23 mouse cellular contexts compared by ENCODE assay signal in the genomic region with DNA sequence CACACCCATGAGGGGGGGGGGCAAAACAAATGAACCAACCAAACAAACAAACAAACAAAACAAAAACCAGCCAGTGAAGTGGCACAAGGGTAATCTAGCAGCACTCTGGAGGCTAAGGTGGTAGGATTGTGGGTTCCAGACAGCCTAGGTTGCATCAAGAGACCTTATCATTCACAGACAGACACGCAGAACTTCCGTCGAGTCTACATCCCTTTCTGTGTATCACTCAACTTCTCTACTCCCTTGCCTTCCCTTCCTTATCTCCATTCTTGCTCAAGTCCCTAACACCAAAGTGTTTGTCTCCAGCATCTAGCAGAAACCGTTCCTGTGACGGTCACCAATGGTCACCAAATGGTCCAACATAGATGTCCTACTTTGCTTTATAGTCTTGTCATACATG. TPM values are rescaled to one million over a fixed set of nuclear protein-coding genes. Genes with fewer than 3 reads are reported as not detected.
DNase-seq lines count a peak whose midpoint lies in the region; ATAC-seq and TF ChIP-seq lines count a peak whose summit lies in the region.
"Had no signal": no experiment of that assay in that cellular context is flagged by ENCODE, and none has a peak within 500 bp of the region (broad histone marks: within the 10 kb centered on the region; RNA-seq: fewer than 3 reads in every experiment).

No protein-coding gene starts in this region.

- H3K27ac ChIP-seq in MEL (ENCODE audit: control insufficient read depth, low read depth, low read length): peak overlapping the region; percentile 27
- H3K27ac ChIP-seq: embryonic facial prominence, embryonic 12.5 days; forebrain, embryonic 12.5 days; heart, embryonic 13.5 days; hindbrain, embryonic 15.5 days had no signal

- peaks cover 0 to 11% of the 10 kb centered on the region in 2 experiments; a peak in 2 of 4 replicates for H3K36me3 ChIP-seq in MEL (ENCODE audit: control insufficient read depth in 1 of 2, insufficient read depth in 2 of 2, low read length in 2 of 2)
- H3K36me3 ChIP-seq: embryonic facial prominence, embryonic 12.5 days; forebrain, embryonic 12.5 days; heart, embryonic 13.5 days; hindbrain, embryonic 15.5 days had no signal

- H3K9ac ChIP-seq in MEL (ENCODE audit: control insufficient read depth, low read depth, low read length, poor library complexity, severe bottlenecking): no peak overlapping the region
- H3K9ac ChIP-seq: embryonic facial prominence, embryonic 12.5 days; forebrain, embryonic 12.5 days; forebrain, postnatal 0 days; heart, embryonic 13.5 days; hindbrain, embryonic 15.5 days had no signal

- no peak for TF ChIP-seq POLR2A in MEL (IDR thresholded peaks at IDR 0.05; ENCODE audit: control insufficient read depth in 1 of 2, insufficient read depth in 1 of 2, low read depth in 1 of 2, low read length in 2 of 2, poor library complexity in 1 of 2)

- TF ChIP-seq EP300 in MEL (IDR thresholded peaks at IDR 0.05; ENCODE audit: low read depth in 1 of 2, low read length in 2 of 2): peak; percentile 78 to 82

- no peak for TF ChIP-seq RAD21 in MEL (IDR thresholded peaks at IDR 0.05; ENCODE audit: low read depth, low read length)

- TF ChIP-seq CTCF in MEL (IDR thresholded peaks at IDR 0.05 in 2 of 3, conservative IDR thresholded peaks at IDR 0.05 in 1 of 3; ENCODE audit: control insufficient read depth in 1 of 3, insufficient read depth in 1 of 3, low read depth in 2 of 3, low read length in 3 of 3, poor library complexity in 1 of 3, severe bottlenecking in 1 of 3): no peak

- H3K79me2 ChIP-seq in MEL (ENCODE audit: control insufficient read depth, insufficient read depth, low read length, poor library complexity): no peaks in the 10 kb centered on the region

- DNase-seq in 416B (ENCODE audit: low read depth): peak; percentile 64
- DNase-seq in MEL (ENCODE audit: low read depth, low spot score): peak; percentile 75
- no peak for DNase-seq in right cerebral cortex, postnatal 36 days (ENCODE audit: low spot score in 2 of 2)
- DNase-seq in adrenal gland, adult 18-20 months (ENCODE audit: low spot score in 2 of 2): no peak
- DNase-seq in adrenal gland, postnatal 14 days: no peak
- DNase-seq: adrenal gland, adult 2 months; adrenal gland, postnatal 36 days; cerebellum, adult 8-10 months; cerebellum, postnatal 14 days; forebrain, postnatal 0 days; gastrocnemius, postnatal 14 days; heart, postnatal 36 days had no signal

- ATAC-seq in granulocyte monocyte progenitor cell, adult 5-6 weeks (replicated peaks; ENCODE audit: poor library complexity, severe bottlenecking): 0 out of 2 replicates have a peak, but pooled peaks have one; percentile 26
- peak; percentile 64 for ATAC-seq in megakaryocyte, adult 5-6 weeks (ENCODE audit: poor library complexity, severe bottlenecking)
- ATAC-seq: activated CD4-positive, CD25-positive, alpha-beta regulatory T cell, adult 4 months; forebrain, postnatal 0 days; Patski had no signal

- peaks cover 0 to 19% of the 10 kb centered on the region in 2 experiments; a peak in 2 of 4 replicates for H3K4me1 ChIP-seq in MEL (ENCODE audit: control insufficient read depth in 1 of 2, insufficient read depth in 2 of 2, low read length in 2 of 2)
- H3K4me1 ChIP-seq: forebrain, embryonic 12.5 days; hindbrain, embryonic 15.5 days had no signal

- no peaks in the 10 kb centered on the region for H3K9me3 ChIP-seq in MEL (replicated peaks; ENCODE audit: insufficient read depth, low read length)
- H3K9me3 ChIP-seq: embryonic facial prominence, embryonic 12.5 days; forebrain, embryonic 12.5 days; heart, embryonic 13.5 days; hindbrain, embryonic 15.5 days had no signal

- H3K4me3 ChIP-seq in MEL (ENCODE audit: control insufficient read depth in 1 of 2, insufficient read depth in 1 of 2, low read depth in 2 of 2, low read length in 2 of 2): no peak overlapping the region
- H3K4me3 ChIP-seq: embryonic facial prominence, embryonic 12.5 days; forebrain, embryonic 12.5 days; heart, embryonic 13.5 days; hindbrain, embryonic 15.5 days had no signal

- no peaks in the 10 kb centered on the region for H3K27me3 ChIP-seq in MEL (ENCODE audit: control insufficient read depth in 1 of 2, insufficient read depth in 2 of 2, low read length in 2 of 2)
- H3K27me3 ChIP-seq: heart, embryonic 13.5 days; hindbrain, embryonic 15.5 days had no signal

TF ChIP-seq in MEL, 35 proteins besides CTCF, POLR2A, EP300 and RAD21:
- TF ChIP-seq RCOR1 (IDR thresholded peaks at IDR 0.05; ENCODE audit: low read depth, low read length) (0 out of 2 replicates have a peak, but pooled peaks have one; percentile 39), ZMIZ1 (IDR thresholded peaks at IDR 0.05; ENCODE audit: low read depth, low read length) (no peak), ZNF384 (IDR thresholded peaks at IDR 0.05; ENCODE audit: low read depth, low read length) (no peak), GATA1 (IDR thresholded peaks at IDR 0.05; ENCODE audit: low read depth, low read length) (peak; percentile 88), JUND (IDR thresholded peaks at IDR 0.05; ENCODE audit: low read depth, low read length) (no peak), SMC3 (IDR thresholded peaks at IDR 0.05; ENCODE audit: low read depth, low read length) (0 out of 2 replicates have a peak, but pooled peaks have one; percentile 7), TAL1 (IDR thresholded peaks at IDR 0.05; ENCODE audit: low read length) (peak; percentile 89), TCF12 (IDR thresholded peaks at IDR 0.05; ENCODE audit: low read depth, low read length) (peak; percentile 82)

RNA-seq across cellular contexts. Expression of a gene that starts 6.5 kb away (rescaled TPM):
- total RNA-seq in MEL (2012; rRNA removed): 0.07 and 0.08 TPM in 2 replicates
- under 1 TPM in 1 of 2 experiments, not detected in 1; 0.29 TPM for polyA plus RNA-seq in MEL (2012; ENCODE audit: insufficient read depth in 1 of 2, insufficient read length in 2 of 2, low read depth in 1 of 2, low replicate concordance in 2 of 2, missing spikeins in 1 of 2)
- total RNA-seq in granulocyte monocyte progenitor cell, adult 5-6 weeks (2014; fragmentation: Nextera tagmentation): 7.6 and 8.3 TPM in 2 replicates
- total RNA-seq in granulocyte monocyte progenitor cell, adult 5-6 weeks (2017): 2.0 and 3.2 TPM in 2 replicates
- total RNA-seq in megakaryocyte, adult 5-6 weeks (2015): 9.1 and 14.3 TPM in 2 replicates
- total RNA-seq in megakaryocyte, adult 5-6 weeks (2017): 1.3 and 2.8 TPM in 2 replicates
- total RNA-seq in adrenal gland, adult 18-20 months (2021): 10 to 100 TPM; 24.6 to 55.6 TPM
- 46.1 and 51.5 TPM in 2 replicates for total RNA-seq in adrenal gland, postnatal 14 days (2021)
- polyA plus RNA-seq: activated CD4-positive, CD25-positive, alpha-beta regulatory T cell, adult 4 months had no signal

RNA-seq across cellular contexts. Expression of a gene that starts 25.7 kb away (rescaled TPM):
- total RNA-seq in MEL (2012; rRNA removed): not detected in 2 replicates
- not detected for polyA plus RNA-seq in MEL (2012; ENCODE audit: insufficient read depth in 1 of 2, insufficient read length in 2 of 2, low read depth in 1 of 2, low replicate concordance in 2 of 2, missing spikeins in 1 of 2)
- not detected in 2 replicates for total RNA-seq in granulocyte monocyte progenitor cell, adult 5-6 weeks (2014; fragmentation: Nextera tagmentation)
- not detected in 2 replicates for total RNA-seq in granulocyte monocyte progenitor cell, adult 5-6 weeks (2017)
- not detected in 2 replicates for total RNA-seq in megakaryocyte, adult 5-6 weeks (2015)
- total RNA-seq in megakaryocyte, adult 5-6 weeks (2017): not detected in 2 replicates
- total RNA-seq in adrenal gland, adult 18-20 months (2021): under 1 TPM in 1 of 2 experiments, not detected in 1; 0.51 TPM
- 0.38 TPM in 1 of 2 replicates, not detected in the other for total RNA-seq in adrenal gland, postnatal 14 days (2021)
- total RNA-seq: forebrain, postnatal 0 days; heart, postnatal 36 days had no signal
- polyA plus RNA-seq: activated CD4-positive, CD25-positive, alpha-beta regulatory T cell, adult 4 months; cortical plate, adult 2 months; embryonic facial prominence, embryonic 12.5 days; forebrain, embryonic 12.5 days; forebrain, postnatal 0 days; gonadal fat pad, adult 2 months; heart, embryonic 13.5 days; hindbrain, embryonic 11.5 days; hindbrain, embryonic 15.5 days; Patski had no signal

Comparison
In these comparisons a context has a peak if more than half of its experiments do, and no peak if none do; other contexts are left out.
1. DNase-seq: peak in 416B (single experiment) and MEL (single experiment); none in right cerebral cortex, postnatal 36 days (0 of 2), adrenal gland, adult 18-20 months (0 of 2) and adrenal gland, postnatal 14 days (single experiment).